Mouse (Mus musculus) frontal cortex, postnatal 25 days (tissue): ENCODE results near the gene Heg1.

Experiments
- DNase-seq, 2 experiments: peaks; one replicate each; pipeline ENCODE4 v3.0.0; 2022; ENCODE audit warnings: low spot score in 2 of 2

Heg1 gene

GRCm38 (mm10) chr16:33684162-33684702, at the start of gene Heg1:
Heg1 (plus strand) TSS chr16:33684370.
- DNase-seq: peak in 1 of 2 experiments; percentile 45

- DNase-seq: no peak
Observed at GRCm38 (mm10) chr16:33635836-33636595, 48.2 kb upstream of the Heg1 start.

- DNase-seq: no peak
Observed at GRCm38 (mm10) chr16:33641779-33642178, 42.4 kb upstream of the Heg1 start.

GRCm38 (mm10) chr16:33653116-33653515, 31.1 kb upstream of the Heg1 start:
- no peak for DNase-seq

- no peak for DNase-seq
Observed at GRCm38 (mm10) chr16:33655443-33655842, 28.7 kb upstream of the Heg1 start.

- no peak for DNase-seq
Observed at GRCm38 (mm10) chr16:33657191-33657590, 27.0 kb upstream of the Heg1 start.

GRCm38 (mm10) chr16:33658121-33658520, 26.0 kb upstream of the Heg1 start:
- no peak for DNase-seq

GRCm38 (mm10) chr16:33659521-33659920, 24.6 kb upstream of the Heg1 start:
- no peak for DNase-seq

GRCm38 (mm10) chr16:33660125-33660524, 24.0 kb upstream of the Heg1 start:
- no peak for DNase-seq

GRCm38 (mm10) chr16:33662841-33663240, 21.3 kb upstream of the Heg1 start:
- DNase-seq: no peak

- DNase-seq: no peak
Observed at GRCm38 (mm10) chr16:33666226-33666625, 17.9 kb upstream of the Heg1 start.

GRCm38 (mm10) chr16:33666985-33667538, 17.1 kb upstream of the Heg1 start:
- DNase-seq: no peak

GRCm38 (mm10) chr16:33668448-33668847, 15.7 kb upstream of the Heg1 start:
- DNase-seq: no peak

- no peak for DNase-seq
Observed at GRCm38 (mm10) chr16:33669072-33669471, 15.1 kb upstream of the Heg1 start.

GRCm38 (mm10) chr16:33670340-33670739, 13.8 kb upstream of the Heg1 start:
- no peak for DNase-seq

- DNase-seq: no peak
Observed at GRCm38 (mm10) chr16:33670933-33671332, 13.2 kb upstream of the Heg1 start.

GRCm38 (mm10) chr16:33672188-33672587, 12.0 kb upstream of the Heg1 start:
- no peak for DNase-seq

- no peak for DNase-seq
Observed at GRCm38 (mm10) chr16:33672643-33673042, 11.5 kb upstream of the Heg1 start.

- DNase-seq: no peak
Observed at GRCm38 (mm10) chr16:33673530-33674109, 10.6 kb upstream of the Heg1 start.

- DNase-seq: no peak
Observed at GRCm38 (mm10) chr16:33675151-33675847, 8.9 kb upstream of the Heg1 start.

- no peak for DNase-seq
Observed at GRCm38 (mm10) chr16:33675848-33676184, 8.4 kb upstream of the Heg1 start.
